Comparison of ENCODE assay signal across 9 mouse cellular contexts in the genomic region with DNA sequence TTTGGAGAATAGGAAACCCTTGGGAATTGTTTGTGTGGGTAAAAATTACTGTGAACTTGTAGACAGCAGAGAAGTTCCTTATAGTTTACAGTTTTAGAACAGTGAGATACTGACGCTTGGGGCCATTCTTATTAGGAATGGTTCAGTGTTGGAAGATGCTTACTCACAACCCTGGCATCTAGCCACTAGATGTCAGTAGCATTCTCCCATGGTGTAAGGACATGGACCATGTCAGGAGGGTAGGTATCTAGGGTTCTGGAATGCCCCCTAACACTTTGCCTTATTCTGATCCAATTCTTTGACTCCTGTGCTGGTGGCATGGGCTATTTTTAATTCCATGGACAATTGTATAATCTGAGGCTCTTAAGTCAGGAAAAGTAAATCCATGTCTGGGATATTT.
A peak's percentile ranks its signal among the peaks of the same experiment; 100 is the strongest.
DNase-seq lines count a peak whose midpoint lies in the region; ATAC-seq lines count a peak whose summit lies in the region.
"Had no signal": no experiment of that assay in that cellular context is flagged by ENCODE, and none has a peak within 500 bp of the region (broad histone marks: within the 10 kb centered on the region; RNA-seq: fewer than 3 reads in every experiment).

No protein-coding gene starts in this region.

- no peak overlapping the region for H3K27ac ChIP-seq in forebrain, embryonic 12.5 days
- no peak overlapping the region for H3K27ac ChIP-seq in forebrain, embryonic 10.5 days
- H3K27ac ChIP-seq in midbrain, embryonic 14.5 days (replicated peaks; ENCODE audit: low read depth, low read length), result no peak overlapping the region
- H3K27ac ChIP-seq in midbrain, embryonic 16.5 days (ENCODE audit: low read length), result no peak overlapping the region
- H3K27ac ChIP-seq: midbrain, embryonic 12.5 days had no signal

- no peaks in the 10 kb centered on the region for H3K36me3 ChIP-seq in forebrain, embryonic 12.5 days (replicated peaks)
- H3K36me3 ChIP-seq in forebrain, embryonic 10.5 days (replicated peaks), result no peaks in the 10 kb centered on the region
- H3K36me3 ChIP-seq in midbrain, embryonic 14.5 days (ENCODE audit: control insufficient read depth, insufficient read depth, low read length), result no peaks in the 10 kb centered on the region
- no peaks in the 10 kb centered on the region for H3K36me3 ChIP-seq in midbrain, embryonic 16.5 days (ENCODE audit: control insufficient read depth, insufficient read depth, low read length)
- H3K36me3 ChIP-seq: midbrain, embryonic 12.5 days had no signal

- intact Hi-C loops in heart, postnatal 10 days (cut with DNase I), result loop anchor here (1.0 kb wide), 2 partner anchors 181 to 211 kb away; no protein-coding TSS in a partner anchor

- H3K4me3 ChIP-seq in forebrain, embryonic 12.5 days (replicated peaks), result no peak overlapping the region
- H3K4me3 ChIP-seq in forebrain, embryonic 10.5 days, result no peak overlapping the region
- H3K4me3 ChIP-seq in midbrain, embryonic 14.5 days (replicated peaks; ENCODE audit: low read depth, low read length), result no peak overlapping the region
- no peak overlapping the region for H3K4me3 ChIP-seq in midbrain, embryonic 16.5 days (ENCODE audit: low read depth, low read length)
- H3K4me3 ChIP-seq: midbrain, embryonic 12.5 days had no signal

- WGBS in forebrain, embryonic 12.5 days, result 62% methylated on average over 1 of the region's 1 CpGs
- 43% methylated on average over 1 of the region's 1 CpGs for WGBS in forebrain, embryonic 10.5 days
- 61% methylated on average over 1 of the region's 1 CpGs for WGBS in midbrain, embryonic 14.5 days
- 63% methylated on average over 1 of the region's 1 CpGs for WGBS in midbrain, embryonic 16.5 days

- no peak for DNase-seq in forebrain, embryonic 10.5 days (ENCODE audit: extremely low spot score, low spot score)
- peak; percentile 39 for DNase-seq in midbrain, embryonic 14.5 days
- peak; percentile 50 to 66 for DNase-seq in heart, postnatal 10 days
- DNase-seq in thymus, postnatal 25 days, result peak; percentile 28
- DNase-seq in spleen, postnatal 14 days (ENCODE audit: low spot score in 2 of 2), result no peak

- no peaks in the 10 kb centered on the region for H3K9me3 ChIP-seq in forebrain, embryonic 12.5 days
- H3K9me3 ChIP-seq in forebrain, embryonic 10.5 days, result no peaks in the 10 kb centered on the region
- no peaks in the 10 kb centered on the region for H3K9me3 ChIP-seq in midbrain, embryonic 14.5 days (ENCODE audit: control insufficient read depth, low read length)
- H3K9me3 ChIP-seq in midbrain, embryonic 16.5 days (replicated peaks; ENCODE audit: control insufficient read depth, low read length, poor library complexity, severe bottlenecking), result no peaks in the 10 kb centered on the region
- H3K9me3 ChIP-seq: midbrain, embryonic 12.5 days had no signal

- H3K4me1 ChIP-seq in forebrain, embryonic 12.5 days, result peaks cover 6% of the 10 kb centered on the region
- peaks cover 26% of the 10 kb centered on the region for H3K4me1 ChIP-seq in forebrain, embryonic 10.5 days
- H3K4me1 ChIP-seq in midbrain, embryonic 14.5 days (ENCODE audit: control insufficient read depth, insufficient read depth, low read length), result peaks cover 11% of the 10 kb centered on the region; the same call in 1 of the 2 replicates
- H3K4me1 ChIP-seq in midbrain, embryonic 16.5 days (ENCODE audit: control insufficient read depth, insufficient read depth, low read length), result peaks cover 4% of the 10 kb centered on the region

- H3K9ac ChIP-seq in forebrain, embryonic 12.5 days, result no peak overlapping the region
- no peak overlapping the region for H3K9ac ChIP-seq in midbrain, embryonic 14.5 days (replicated peaks; ENCODE audit: low read length)
- no peak overlapping the region for H3K9ac ChIP-seq in midbrain, embryonic 16.5 days (ENCODE audit: low read depth, low read length)
- H3K9ac ChIP-seq: midbrain, embryonic 12.5 days had no signal

- no peak overlapping the region for H3K4me2 ChIP-seq in forebrain, embryonic 12.5 days
- no peak overlapping the region for H3K4me2 ChIP-seq in midbrain, embryonic 14.5 days (ENCODE audit: low read length)
- H3K4me2 ChIP-seq in midbrain, embryonic 16.5 days (ENCODE audit: low read length), result no peak overlapping the region
- H3K4me2 ChIP-seq: midbrain, embryonic 12.5 days had no signal

- ATAC-seq in forebrain, embryonic 12.5 days (ENCODE audit: low FRiP score), result peak; percentile 23; the same call in 1 of the 2 replicates
- ATAC-seq in midbrain, embryonic 14.5 days (ENCODE audit: low FRiP score, low TSS enrichment), result no peak
- ATAC-seq in midbrain, embryonic 16.5 days, result no peak
- ATAC-seq in monocyte, adult 5-6 weeks (replicated peaks; ENCODE audit: insufficient number of reproducible peaks, low FRiP score, low TSS enrichment, poor library complexity, severe bottlenecking), result no peak

- H3K27me3 ChIP-seq in forebrain, embryonic 12.5 days, result no peaks in the 10 kb centered on the region
- H3K27me3 ChIP-seq in forebrain, embryonic 10.5 days (ENCODE audit: poor library complexity, severe bottlenecking), result no peaks in the 10 kb centered on the region
- H3K27me3 ChIP-seq in midbrain, embryonic 14.5 days (ENCODE audit: control insufficient read depth, insufficient read depth, low read length), result no peaks in the 10 kb centered on the region
- H3K27me3 ChIP-seq in midbrain, embryonic 16.5 days (ENCODE audit: control insufficient read depth, insufficient read depth, low read depth, low read length), result no peaks in the 10 kb centered on the region
- H3K27me3 ChIP-seq: midbrain, embryonic 12.5 days had no signal

Comparison
In these comparisons a context has a peak if more than half of its experiments do, and no peak if none do; other contexts are left out.
1. DNase-seq: peak in midbrain, embryonic 14.5 days (single experiment), heart, postnatal 10 days (2 of 2) and thymus, postnatal 25 days (single experiment); none in forebrain, embryonic 10.5 days (single experiment) and spleen, postnatal 14 days (0 of 2).